Mouse (Mus musculus): ENCODE data around the gene Asna1. TPM values are rescaled to one million over a fixed set of nuclear protein-coding genes. Genes with fewer than 3 reads are reported as not detected.

Gene Asna1
- polyA plus RNA-seq, 1 experiment from 2014 or later = 157 TPM

GRCm38 (mm10) chr8:84974543-84975142 lies 50.4 kb downstream of the Asna1 start:
- H3K27me3 ChIP-seq (ENCODE audit: insufficient read depth, poor library complexity, severe bottlenecking) = peaks cover 12% of the 10 kb centered on the region
- no peak for DNase-seq (ENCODE audit: low spot score)
- no peak overlapping the region for H3K4me3 ChIP-seq
- no peak overlapping the region for H3K27ac ChIP-seq
- H3K4me1 ChIP-seq = peaks cover 56% of the 10 kb centered on the region
- WGBS = 79% methylated on average over 8 of the region's 8 CpGs
- H3K9me3 ChIP-seq = no peaks in the 10 kb centered on the region
- H3K36me3 ChIP-seq = peaks cover 44% of the 10 kb centered on the region

DNA sequence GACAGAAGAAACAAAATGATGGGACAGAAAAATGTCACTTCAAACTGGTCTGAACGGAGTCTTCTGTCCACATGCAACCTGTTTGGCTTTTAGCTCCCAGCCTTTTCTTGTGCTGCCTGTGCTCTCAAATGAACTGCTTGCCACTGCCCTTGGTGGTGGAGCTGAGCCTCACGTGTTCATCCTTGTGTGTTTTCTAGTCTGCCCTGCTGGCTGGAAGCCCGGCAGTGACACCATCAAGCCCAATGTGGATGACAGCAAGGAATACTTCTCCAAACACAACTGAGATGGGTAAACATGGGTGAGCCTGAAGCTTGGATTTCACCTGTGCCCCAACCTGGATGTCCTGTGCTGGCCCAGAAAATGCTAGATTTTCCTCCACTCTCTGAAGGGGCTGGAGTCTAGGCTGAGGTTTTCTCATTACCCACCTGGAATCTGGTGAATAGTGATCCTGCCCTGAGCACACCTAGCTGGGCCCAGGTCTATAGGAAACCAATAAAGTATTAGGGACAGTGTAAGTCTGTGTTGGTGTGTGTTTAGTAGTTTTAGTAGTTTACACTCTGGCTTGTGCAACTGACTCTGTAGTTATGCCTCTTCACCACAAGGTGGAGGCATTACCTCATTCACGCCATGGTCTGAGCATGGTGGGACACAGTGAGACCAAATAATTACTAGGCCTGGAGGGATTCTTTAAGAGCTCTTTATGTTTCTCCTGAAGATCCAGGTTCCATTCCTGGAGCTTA lies 51.1 kb downstream of the Asna1 start:
- Histone ChIP-seq H3K27ac (no peak overlapping the region), H3K4me3 (no peak overlapping the region), H3K27me3 (ENCODE audit: insufficient read depth, poor library complexity, severe bottlenecking) (peaks cover 8% of the 10 kb centered on the region), H3K9me3 (no peaks in the 10 kb centered on the region), H3K36me3 (peaks cover 44% of the 10 kb centered on the region), H3K4me1 (peaks cover 49% of the 10 kb centered on the region)
- 75% methylated on average over 4 of the region's 4 CpGs for WGBS
- no peak for DNase-seq (ENCODE audit: low spot score)

DNA sequence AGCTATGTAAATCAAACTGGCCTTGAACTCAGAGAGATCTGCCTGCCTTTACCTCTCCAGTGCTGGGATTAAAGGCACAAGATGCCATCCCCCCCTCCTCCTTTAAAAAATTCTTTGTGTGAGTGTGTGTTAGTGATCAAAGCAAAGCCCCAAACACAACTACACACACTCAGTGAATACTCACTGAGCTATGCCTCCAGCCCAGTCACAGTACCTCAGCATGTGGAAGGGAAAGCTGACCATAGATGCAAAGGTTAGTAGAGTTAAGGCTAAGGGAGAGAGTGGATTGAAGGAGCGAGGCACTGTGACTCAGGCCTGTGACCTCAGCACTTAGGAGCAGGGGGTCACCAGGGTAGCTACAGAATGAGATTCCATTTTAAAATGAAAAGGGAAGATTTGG lies 52.0 kb downstream of the Asna1 start:
- Histone ChIP-seq H3K36me3 (peaks cover 44% of the 10 kb centered on the region), H3K4me3 (no peak overlapping the region), H3K27ac (no peak overlapping the region), H3K4me1 (peaks cover 47% of the 10 kb centered on the region), H3K9me3 (no peaks in the 10 kb centered on the region), H3K27me3 (ENCODE audit: insufficient read depth, poor library complexity, severe bottlenecking) (peaks cover 8% of the 10 kb centered on the region)
- no peak for DNase-seq (ENCODE audit: low spot score)
- WGBS = 78% methylated on average over 1 of the region's 1 CpGs

GRCm38 (mm10) chr8:84970913-84971312 lies 54.2 kb downstream of the Asna1 start:
- no peaks in the 10 kb centered on the region for H3K9me3 ChIP-seq
- peak overlapping the region; percentile 97 for H3K27ac ChIP-seq
- peak overlapping the region; percentile 83 for H3K4me3 ChIP-seq
- H3K4me1 ChIP-seq = peaks cover 41% of the 10 kb centered on the region
- H3K36me3 ChIP-seq = peaks cover 44% of the 10 kb centered on the region
- no peaks in the 10 kb centered on the region for H3K27me3 ChIP-seq (ENCODE audit: insufficient read depth, poor library complexity, severe bottlenecking)
- 35% methylated on average over 5 of the region's 5 CpGs for WGBS
- DNase-seq (ENCODE audit: low spot score) = peak; percentile 94

DNA sequence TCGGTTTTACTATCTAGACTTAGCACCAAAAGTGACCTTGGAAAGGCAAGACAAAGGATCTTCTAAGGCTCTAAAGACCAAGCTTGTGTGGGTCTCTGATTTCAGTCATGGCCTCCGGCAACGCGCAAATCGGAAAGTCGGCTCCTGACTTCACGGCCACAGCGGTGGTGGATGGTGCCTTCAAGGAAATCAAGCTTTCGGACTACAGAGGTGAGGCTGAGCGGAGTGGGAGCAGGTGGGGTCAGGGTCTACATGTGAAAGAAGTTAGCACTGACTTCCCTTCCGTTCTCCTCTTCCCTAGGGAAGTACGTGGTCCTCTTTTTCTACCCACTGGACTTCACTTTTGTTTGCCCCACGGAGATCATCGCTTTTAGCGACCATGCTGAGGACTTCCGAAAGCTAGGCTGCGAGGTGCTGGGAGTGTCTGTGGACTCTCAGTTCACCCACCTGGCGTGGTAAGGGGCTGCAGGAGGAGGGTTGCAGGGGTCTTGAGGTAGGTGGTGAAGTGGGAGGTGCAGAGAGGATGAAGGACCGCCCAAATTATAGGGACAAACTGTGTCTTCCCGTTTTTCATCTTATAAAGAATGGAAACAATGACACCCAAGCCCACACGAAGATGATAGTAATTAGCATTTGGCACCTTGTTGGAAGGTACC lies 54.8 kb downstream of the Asna1 start:
- 14% methylated on average over 21 of the region's 21 CpGs for WGBS
- H3K4me1 ChIP-seq = peaks cover 38% of the 10 kb centered on the region
- H3K4me3 ChIP-seq = peak overlapping the region; percentile 83
- H3K36me3 ChIP-seq = peaks cover 44% of the 10 kb centered on the region
- H3K9me3 ChIP-seq = no peaks in the 10 kb centered on the region
- no peaks in the 10 kb centered on the region for H3K27me3 ChIP-seq (ENCODE audit: insufficient read depth, poor library complexity, severe bottlenecking)
- no peak for DNase-seq (ENCODE audit: low spot score)
- H3K27ac ChIP-seq = peak overlapping the region; percentile 97

GRCm38 (mm10) chr8:84969241-84970134 lies 55.6 kb downstream of the Asna1 start, which contains the start of the genes Gm49661, Prdx2 and Rnaseh2a:
Gm49661 (minus strand) TSS chr8:84969433.
Prdx2 (plus strand) TSS chr8:84969587.
Rnaseh2a (minus strand) TSS chr8:84969767.
- peaks cover 40% of the 10 kb centered on the region for H3K4me1 ChIP-seq

GRCm38 (mm10) chr8:84968650-84969049 lies 56.4 kb downstream of the Asna1 start:
- WGBS = 28% methylated on average over 2 of the region's 2 CpGs
- no peaks in the 10 kb centered on the region for H3K27me3 ChIP-seq (ENCODE audit: insufficient read depth, poor library complexity, severe bottlenecking)
- no peaks in the 10 kb centered on the region for H3K9me3 ChIP-seq
- H3K27ac ChIP-seq = peak overlapping the region; percentile 97
- no peak for DNase-seq (ENCODE audit: low spot score)
- H3K4me3 ChIP-seq = peak overlapping the region; percentile 83
- peaks cover 40% of the 10 kb centered on the region for H3K4me1 ChIP-seq
- peaks cover 35% of the 10 kb centered on the region for H3K36me3 ChIP-seq

More at GRCm38 (mm10) chr8:84969241-84970134, 55.6 kb downstream of the Asna1 start, which contains the start of the genes Gm49661, Prdx2 and Rnaseh2a:
- WGBS = under 1% methylated on average over 56 of the region's 56 CpGs
- Histone ChIP-seq H3K4me3 (peak within 1 kb of the TSS; percentile 83), H3K27me3 (ENCODE audit: insufficient read depth, poor library complexity, severe bottlenecking) (no peaks in the 10 kb centered on the region), H3K27ac (peak within 1 kb of the TSS; percentile 97), H3K36me3 (peaks cover 39% of the 10 kb centered on the region), H3K9me3 (no peaks in the 10 kb centered on the region)
- DNase-seq (ENCODE audit: low spot score) = peak; percentile 93

Small RNA genes lying within 50 kb of the gene (microRNA-seq; reads per million reads assigned to microRNA genes)
- gene Mir7070 = 3.8 reads per million, percentile 10 among the genes with 10 or more reads in this experiment

Other genes with a start within 250 kb of the Asna1 start
- 0.87 and 2.1 TPM in 2 replicates for gene Nfix, start 224.9 kb downstream of the Asna1 start, polyA plus RNA-seq (2016; fragmentation: Nextera tagmentation; extraction: Ambion mirVana)
- gene Dand5, start 202.5 kb downstream of the Asna1 start, polyA plus RNA-seq (2016; fragmentation: Nextera tagmentation; extraction: Ambion mirVana) = 5.3 TPM in 2 replicates
- 57.3 and 60.5 TPM in 2 replicates for gene Gadd45gip1, start 193.8 kb downstream of the Asna1 start, polyA plus RNA-seq (2016; fragmentation: Nextera tagmentation; extraction: Ambion mirVana)
- 137 and 154 TPM in 2 replicates for gene Rad23a, start 184.6 kb downstream of the Asna1 start, polyA plus RNA-seq (2016; fragmentation: Nextera tagmentation; extraction: Ambion mirVana)
- gene Calr, start 178.3 kb downstream of the Asna1 start, polyA plus RNA-seq (2016; fragmentation: Nextera tagmentation; extraction: Ambion mirVana) = 881 and 1,047 TPM in 2 replicates
- gene Farsa, start 168.3 kb downstream of the Asna1 start, polyA plus RNA-seq (2016; fragmentation: Nextera tagmentation; extraction: Ambion mirVana) = 80.8 and 108 TPM in 2 replicates
- 51.7 and 64.6 TPM in 2 replicates for gene Syce2, start 153.2 kb downstream of the Asna1 start, polyA plus RNA-seq (2016; fragmentation: Nextera tagmentation; extraction: Ambion mirVana)
- gene Gcdh, start 131.4 kb downstream of the Asna1 start, polyA plus RNA-seq (2016; fragmentation: Nextera tagmentation; extraction: Ambion mirVana) = 43.8 and 45.3 TPM in 2 replicates
- 54.2 and 54.3 TPM in 2 replicates for gene Klf1, start 123.4 kb downstream of the Asna1 start, polyA plus RNA-seq (2016; fragmentation: Nextera tagmentation; extraction: Ambion mirVana)
- gene Dnase2a, start 116.7 kb downstream of the Asna1 start, polyA plus RNA-seq (2016; fragmentation: Nextera tagmentation; extraction: Ambion mirVana) = 3.2 and 3.8 TPM in 2 replicates
- gene Mast1, start 87.9 kb downstream of the Asna1 start, polyA plus RNA-seq (2016; fragmentation: Nextera tagmentation; extraction: Ambion mirVana) = 0.09 and 0.16 TPM in 2 replicates
- 0.21 and 0.34 TPM in 2 replicates for gene Rtbdn, start 78.3 kb downstream of the Asna1 start, polyA plus RNA-seq (2016; fragmentation: Nextera tagmentation; extraction: Ambion mirVana)
- not detected in 2 replicates for gene Gm49661, start 55.8 kb downstream of the Asna1 start, polyA plus RNA-seq (2016; fragmentation: Nextera tagmentation; extraction: Ambion mirVana)
- gene Prdx2, start 55.7 kb downstream of the Asna1 start, polyA plus RNA-seq (2016; fragmentation: Nextera tagmentation; extraction: Ambion mirVana) = 810 and 835 TPM in 2 replicates
- 104 and 119 TPM in 2 replicates for gene Rnaseh2a, start 55.5 kb downstream of the Asna1 start, polyA plus RNA-seq (2016; fragmentation: Nextera tagmentation; extraction: Ambion mirVana)
- gene Junb, start 46.6 kb downstream of the Asna1 start, polyA plus RNA-seq (2016; fragmentation: Nextera tagmentation; extraction: Ambion mirVana) = 9.5 and 11.4 TPM in 2 replicates
- gene Hook2, start 34.7 kb downstream of the Asna1 start, polyA plus RNA-seq (2016; fragmentation: Nextera tagmentation; extraction: Ambion mirVana) = 8.4 and 14.7 TPM in 2 replicates
- not detected in 2 replicates for gene Best2, start 10.8 kb downstream of the Asna1 start, polyA plus RNA-seq (2016; fragmentation: Nextera tagmentation; extraction: Ambion mirVana)
- 85.6 and 133 TPM in 2 replicates for gene Trir, start 1.5 kb upstream of the Asna1 start, polyA plus RNA-seq (2016; fragmentation: Nextera tagmentation; extraction: Ambion mirVana)
- gene Tnpo2, start 11.6 kb upstream of the Asna1 start, polyA plus RNA-seq (2016; fragmentation: Nextera tagmentation; extraction: Ambion mirVana) = 27.2 and 28.4 TPM in 2 replicates
- 20.2 and 21.0 TPM in 2 replicates for gene Fbxw9, start 34.8 kb upstream of the Asna1 start, polyA plus RNA-seq (2016; fragmentation: Nextera tagmentation; extraction: Ambion mirVana)
- 0.51 and 0.57 TPM in 2 replicates for gene Gm5741, start 42.7 kb upstream of the Asna1 start, polyA plus RNA-seq (2016; fragmentation: Nextera tagmentation; extraction: Ambion mirVana)
- gene Dhps, start 46.5 kb upstream of the Asna1 start, polyA plus RNA-seq (2016; fragmentation: Nextera tagmentation; extraction: Ambion mirVana) = 54.0 and 72.3 TPM in 2 replicates
- 97.0 and 105 TPM in 2 replicates for gene Wdr83os, start 55.5 kb upstream of the Asna1 start, polyA plus RNA-seq (2016; fragmentation: Nextera tagmentation; extraction: Ambion mirVana)
- gene Wdr83, start 56.0 kb upstream of the Asna1 start, polyA plus RNA-seq (2016; fragmentation: Nextera tagmentation; extraction: Ambion mirVana) = 41.2 and 47.9 TPM in 2 replicates
- gene Man2b1, start 58.0 kb upstream of the Asna1 start, polyA plus RNA-seq (2016; fragmentation: Nextera tagmentation; extraction: Ambion mirVana) = 27.2 and 30.7 TPM in 2 replicates
- gene Zfp791, start 97.8 kb upstream of the Asna1 start, polyA plus RNA-seq (2016; fragmentation: Nextera tagmentation; extraction: Ambion mirVana) = 0.84 and 1.00 TPM in 2 replicates
- gene Cks1brt, start 126.6 kb upstream of the Asna1 start, polyA plus RNA-seq (2016; fragmentation: Nextera tagmentation; extraction: Ambion mirVana) = not detected in 2 replicates
- gene Olfr371, start 200.7 kb upstream of the Asna1 start, polyA plus RNA-seq (2016; fragmentation: Nextera tagmentation; extraction: Ambion mirVana) = not detected in 2 replicates

Data from heart, embryonic 10.5 days (tissue).